Mouse (Mus musculus) heart, embryonic 15.5 days (tissue): ENCODE data around the gene Wdr62. TPM values are rescaled to one million over a fixed set of nuclear protein-coding genes. Genes with fewer than 3 reads are reported as not detected.

Experiments used
- ATAC-seq: fragments of 200-750 bp; cut with Nextera tagmentation; replicated peaks from 2 replicates; pipeline ENCODE4 v1.8.0; 2017; ENCODE audit warnings: low read depth, moderate TSS enrichment; ENCODE audit not compliant: insufficient number of reproducible peaks, insufficient read depth, low FRiP score
- H3K27ac ChIP-seq: fragments of 300-500 bp; sonication (generic); 2 replicates; pipeline ENCODE4 v1.5.1; 2015; ENCODE audit warnings: mild to moderate bottlenecking, inconsistent platforms
- H3K27me3 ChIP-seq: fragments of 300-500 bp; sonication (generic); 2 replicates; pipeline ENCODE4 v1.6.1; 2015; ENCODE audit warnings: inconsistent platforms
- H3K36me3 ChIP-seq: fragments of 300-500 bp; sonication (generic); 2 replicates; pipeline ENCODE4 v1.6.1; 2015; ENCODE audit warnings: mild to moderate bottlenecking, inconsistent platforms
- H3K4me1 ChIP-seq: fragments of 300-500 bp; sonication (generic); replicated peaks from 2 replicates; pipeline ENCODE4 v1.6.1; 2015; ENCODE audit warnings: inconsistent platforms
- H3K4me2 ChIP-seq: fragments of 300-500 bp; sonication (generic); 2 replicates; pipeline ENCODE4 v1.6.1; 2015; ENCODE audit warnings: inconsistent platforms, mild to moderate bottlenecking, moderate library complexity
- H3K4me3 ChIP-seq: fragments of 300-500 bp; sonication (generic); 2 replicates; pipeline ENCODE4 v1.5.1; 2015; ENCODE audit warnings: mild to moderate bottlenecking, inconsistent platforms
- H3K9ac ChIP-seq: fragments of 300-500 bp; sonication (generic); 2 replicates; pipeline ENCODE4 v1.6.1; 2015; ENCODE audit warnings: mild to moderate bottlenecking, inconsistent platforms
- H3K9me3 ChIP-seq: fragments of 300-500 bp; sonication (generic); replicated peaks from 2 replicates; pipeline ENCODE4 v1.6.1; 2016; ENCODE audit warnings: inconsistent platforms
- WGBS: fragments of 180-500 bp; shearing (Covaris S2); methylation state at CpG from one replicate; pipeline ENCODE4 v1.1.7; 2015; ENCODE audit warnings: mixed read lengths; 5-methylcytosine and 5-hydroxymethylcytosine counted together
- polyA plus RNA-seq: library from polyadenylated mRNA; unstranded; fragments of >200 nt; fragmentation: Nextera tagmentation; extraction: Ambion mirVana; gene quantifications from 2 replicates; pipeline ENCODE4 v1.2.1, GENCODE M21; 2015

Wdr62 gene
- polyA plus RNA-seq, 1 experiment from 2014 or later, result 6.7 TPM

GRCm38 (mm10) chr7:30192088-30192487, 88.1 kb downstream of the Wdr62 start:
- peaks cover 54% of the 10 kb centered on the region for H3K36me3 ChIP-seq

More at GRCm38 (mm10) chr7:30192088-30192487, 88.1 kb downstream of the Wdr62 start:
- H3K4me2 ChIP-seq, result no peak overlapping the region
- H3K4me1 ChIP-seq, result peaks cover 20% of the 10 kb centered on the region
- 87% methylated on average over 12 of the region's 12 CpGs for WGBS
- no peaks in the 10 kb centered on the region for H3K27me3 ChIP-seq
- no peak for ATAC-seq
- H3K4me3 ChIP-seq, result no peak overlapping the region
- no peak overlapping the region for H3K9ac ChIP-seq
- no peak overlapping the region for H3K27ac ChIP-seq
- H3K9me3 ChIP-seq, result no peaks in the 10 kb centered on the region

Other genes with a start within 250 kb of the Wdr62 start
- gene Zfp14, start 229.0 kb downstream of the Wdr62 start, polyA plus RNA-seq, result 3.3 and 4.1 TPM in 2 replicates
- gene Zfp82, start 207.5 kb downstream of the Wdr62 start, polyA plus RNA-seq, result 3.5 and 4.6 TPM in 2 replicates
- gene Gm26920, start 190.0 kb downstream of the Wdr62 start, polyA plus RNA-seq, result 0.59 TPM in 1 of 2 replicates, not detected in the other
- 5.1 and 6.3 TPM in 2 replicates for gene Zfp566, start 189.9 kb downstream of the Wdr62 start, polyA plus RNA-seq
- gene Zfp260, start 185.6 kb downstream of the Wdr62 start, polyA plus RNA-seq, result 72.9 and 75.3 TPM in 2 replicates
- gene Zfp382, start 158.5 kb downstream of the Wdr62 start, polyA plus RNA-seq, result 10.0 and 13.7 TPM in 2 replicates
- gene Zfp146, start 110.7 kb downstream of the Wdr62 start, polyA plus RNA-seq, result 6.9 and 8.5 TPM in 2 replicates
- gene Cox7a1, start 96.3 kb downstream of the Wdr62 start, polyA plus RNA-seq, result 369 and 603 TPM in 2 replicates
- 77.4 and 96.6 TPM in 2 replicates for gene Capns1, start 81.6 kb downstream of the Wdr62 start, polyA plus RNA-seq
- gene Polr2i, start 48.5 kb downstream of the Wdr62 start, polyA plus RNA-seq, result 99.7 and 105 TPM in 2 replicates
- gene Tbcb, start 48.1 kb downstream of the Wdr62 start, polyA plus RNA-seq, result 125 and 140 TPM in 2 replicates
- not detected in 2 replicates for gene Ovol3, start 44.7 kb downstream of the Wdr62 start, polyA plus RNA-seq
- gene Thap8, start 325 bp downstream of the Wdr62 start, polyA plus RNA-seq, result 0.42 and 0.61 TPM in 2 replicates
- 8.0 and 12.0 TPM in 2 replicates for gene Clip3, start 11.3 kb upstream of the Wdr62 start, polyA plus RNA-seq
- gene Alkbh6, start 28.3 kb upstream of the Wdr62 start, polyA plus RNA-seq, result 57.4 and 64.4 TPM in 2 replicates
- 6.1 and 18.8 TPM in 2 replicates for gene Syne4, start 34.4 kb upstream of the Wdr62 start, polyA plus RNA-seq
- 5.1 TPM in 1 of 2 replicates, not detected in the other for gene E130208F15Rik, start 41.3 kb upstream of the Wdr62 start, polyA plus RNA-seq
- gene Sdhaf1, start 43.5 kb upstream of the Wdr62 start, polyA plus RNA-seq, result 14.4 and 17.5 TPM in 2 replicates
- 1.4 and 2.1 TPM in 2 replicates for gene Lrfn3, start 82.4 kb upstream of the Wdr62 start, polyA plus RNA-seq
- 27.1 and 46.0 TPM in 2 replicates for gene Tyrobp, start 133.3 kb upstream of the Wdr62 start, polyA plus RNA-seq
- 0.98 and 2.7 TPM in 2 replicates for gene Hcst, start 139.4 kb upstream of the Wdr62 start, polyA plus RNA-seq
- gene Nfkbid, start 141.3 kb upstream of the Wdr62 start, polyA plus RNA-seq, result 0.76 and 1.5 TPM in 2 replicates
- gene Aplp1, start 165.1 kb upstream of the Wdr62 start, polyA plus RNA-seq, result 14.7 and 21.7 TPM in 2 replicates
- gene Kirrel2, start 177.3 kb upstream of the Wdr62 start, polyA plus RNA-seq, result 0.16 TPM in 2 replicates
- gene Nphs1, start 177.9 kb upstream of the Wdr62 start, polyA plus RNA-seq, result 0.09 and 0.14 TPM in 2 replicates
- gene Prodh2, start 213.2 kb upstream of the Wdr62 start, polyA plus RNA-seq, result 0.15 and 0.74 TPM in 2 replicates